Mouse (Mus musculus) CH12.LX (cell line): ENCODE measurements around the gene Guca1b. TPM values are rescaled to one million over a fixed set of nuclear protein-coding genes. Genes with fewer than 3 reads are reported as not detected.

ENCODE experiments used
- DNase-seq: peaks from one replicate; pipeline ENCODE4 v3.0.0-alpha.2; 2013; ENCODE audit errors: extremely low read depth
- H3K27ac ChIP-seq: 2 replicates; pipeline ENCODE4 v1.5.1; 2012; ENCODE audit warnings: low read depth, mild to moderate bottlenecking, control low read depth, moderate library complexity; ENCODE audit not compliant: insufficient read depth
- H3K27me3 ChIP-seq: replicated peaks from 2 replicates; pipeline ENCODE3; 2012; ENCODE audit warnings: inconsistent platforms
- H3K36me3 ChIP-seq, 2 experiments: replicated peaks in 1 of 2; 2 replicates each; pipeline versions ENCODE3 to v1.6.1; 2012; ENCODE audit warnings: inconsistent platforms in 1 of 2, low read length in 1 of 2, mild to moderate bottlenecking in 1 of 2, mixed read lengths in 1 of 2, moderate library complexity in 1 of 2; ENCODE audit not compliant: control insufficient read depth in 1 of 2, insufficient read depth in 1 of 2
- H3K4me1 ChIP-seq, 2 experiments: 2 replicates each; pipeline ENCODE4 v1.6.1; 2012; ENCODE audit warnings: inconsistent platforms in 1 of 2, moderate library complexity in 1 of 2; ENCODE audit not compliant: insufficient read depth in 2 of 2, control insufficient read depth in 1 of 2
- H3K4me2 ChIP-seq: 2 replicates; pipeline ENCODE4 v1.6.1; 2012; ENCODE audit warnings: low read depth, mild to moderate bottlenecking, control low read depth; ENCODE audit not compliant: poor library complexity, insufficient read depth, severe bottlenecking
- H3K4me3 ChIP-seq, 3 experiments: fragments of 150-350 bp in 1 of 3; sonication (generic) in 1 of 3; replicated peaks in 1 of 3; 2 replicates each; pipeline versions ENCODE3 to v1.5.1; 2011 to 2012; ENCODE audit warnings: low read depth in 2 of 3, low read length in 2 of 3, mild to moderate bottlenecking in 2 of 3, moderate library complexity in 2 of 3, control low read depth in 1 of 3, improper control_type of control experiment in 1 of 3, inconsistent platforms in 1 of 3, mixed read lengths in 1 of 3; ENCODE audit not compliant: poor library complexity in 1 of 3
- H3K79me2 ChIP-seq: replicated peaks from 2 replicates; pipeline ENCODE4 v1.6.1; 2012; ENCODE audit warnings: mild to moderate bottlenecking, moderate library complexity; ENCODE audit not compliant: control insufficient read depth, poor library complexity, insufficient read depth, severe bottlenecking; ENCODE audit errors: extremely low read depth
- H3K9ac ChIP-seq: 2 replicates; pipeline ENCODE4 v1.6.1; 2012; ENCODE audit warnings: low read depth, mild to moderate bottlenecking, control low read depth, moderate library complexity; ENCODE audit not compliant: insufficient read depth
- H3K9me3 ChIP-seq: replicated peaks from 2 replicates; pipeline ENCODE3; 2012; ENCODE audit warnings: low read length, inconsistent platforms, mixed read lengths
- CHD1 ChIP-seq: IDR thresholded peaks from 2 replicates; pipeline ENCODE4 v1.6.1; 2012; ENCODE audit warnings: low read depth, low read length, improper control_type of control experiment, inconsistent platforms
- CHD2 ChIP-seq: IDR thresholded peaks from 2 replicates; pipeline ENCODE4 v1.6.1; 2011; ENCODE audit warnings: low read length, improper control_type of control experiment
- CTCF ChIP-seq, 2 experiments: IDR thresholded peaks in 1 of 2; conservative IDR thresholded peaks in 1 of 2; 2 replicates each; pipeline ENCODE4 v1.5.1; 2011 to 2012; ENCODE audit warnings: low read depth in 2 of 2, low read length in 2 of 2, improper control_type of control experiment in 1 of 2, inconsistent platforms in 1 of 2, mild to moderate bottlenecking in 1 of 2, moderate library complexity in 1 of 2
- EP300 ChIP-seq: IDR thresholded peaks from 2 replicates; pipeline ENCODE4 v1.6.1; 2011; ENCODE audit warnings: low read length, improper control_type of control experiment
- HCFC1 ChIP-seq: IDR thresholded peaks from 2 replicates; pipeline ENCODE4 v1.6.1; 2012; ENCODE audit warnings: low read depth, mild to moderate bottlenecking, inconsistent platforms, low read length, improper control_type of control experiment
- JUN ChIP-seq: IDR thresholded peaks from 2 replicates; pipeline ENCODE4 v1.6.1; 2011; ENCODE audit warnings: low read depth, mild to moderate bottlenecking, low read length, improper control_type of control experiment, moderate library complexity; ENCODE audit not compliant: insufficient read depth
- JUND ChIP-seq: conservative IDR thresholded peaks from 2 replicates; pipeline ENCODE4 v1.6.1; 2011; ENCODE audit warnings: low read depth, low read length, improper control_type of control experiment
- MAFK ChIP-seq: IDR thresholded peaks from 2 replicates; pipeline ENCODE4 v1.6.1; 2011; ENCODE audit warnings: low read length, improper control_type of control experiment; ENCODE audit not compliant: insufficient replicate concordance
- MAX ChIP-seq: IDR thresholded peaks from 2 replicates; pipeline ENCODE4 v1.6.1; 2011; ENCODE audit warnings: low read length, improper control_type of control experiment
- MAZ ChIP-seq: IDR thresholded peaks from 2 replicates; pipeline ENCODE4 v1.6.1; 2012; ENCODE audit warnings: low read depth, mild to moderate bottlenecking, inconsistent platforms, low read length, improper control_type of control experiment, moderate library complexity
- MEF2A ChIP-seq: IDR thresholded peaks from 2 replicates; pipeline ENCODE4 v1.6.1; 2014; ENCODE audit warnings: low read depth, mild to moderate bottlenecking, inconsistent platforms, low read length, improper control_type of control experiment, borderline replicate concordance
- MXI1 ChIP-seq: IDR thresholded peaks from 2 replicates; pipeline ENCODE4 v1.6.1; 2011; ENCODE audit warnings: mild to moderate bottlenecking, low read depth, low read length, improper control_type of control experiment
- MYC ChIP-seq: IDR thresholded peaks from 2 replicates; pipeline ENCODE4 v1.6.1; 2011; ENCODE audit warnings: low read depth, mild to moderate bottlenecking, improper control_type of control experiment, low read length
- PAX5 ChIP-seq: IDR thresholded peaks from 2 replicates; pipeline ENCODE4 v1.6.1; 2012; ENCODE audit warnings: low read length, inconsistent platforms, mixed read lengths
- POLR2A ChIP-seq: IDR thresholded peaks from 2 replicates; pipeline ENCODE4 v1.6.1; 2011; ENCODE audit warnings: low read depth, mild to moderate bottlenecking, improper control_type of control experiment, low read length
- RCOR1 ChIP-seq: conservative IDR thresholded peaks from 2 replicates; pipeline ENCODE4 v1.6.1; 2012; ENCODE audit warnings: low read depth, mild to moderate bottlenecking, inconsistent platforms, low read length, improper control_type of control experiment
- SIN3A ChIP-seq: IDR thresholded peaks from 2 replicates; pipeline ENCODE4 v1.6.1; 2012; ENCODE audit warnings: low read length, improper control_type of control experiment, inconsistent platforms
- TBP ChIP-seq: conservative IDR thresholded peaks from 2 replicates; pipeline ENCODE4 v1.6.1; 2011; ENCODE audit warnings: low read depth, low read length, improper control_type of control experiment
- TCF12 ChIP-seq: IDR thresholded peaks from 2 replicates; pipeline ENCODE4 v1.6.1; 2014; ENCODE audit warnings: low read depth, mild to moderate bottlenecking, inconsistent platforms, low read length, improper control_type of control experiment
- UBTF ChIP-seq: IDR thresholded peaks from 2 replicates; pipeline ENCODE4 v1.6.1; 2012; ENCODE audit warnings: low read depth, mild to moderate bottlenecking, inconsistent platforms, low read length, improper control_type of control experiment, moderate library complexity
- USF1 ChIP-seq: IDR thresholded peaks from 2 replicates; pipeline ENCODE4 v1.6.1; 2014; ENCODE audit warnings: low read depth, mild to moderate bottlenecking, inconsistent platforms, low read length, improper control_type of control experiment
- USF2 ChIP-seq: conservative IDR thresholded peaks from 2 replicates; pipeline ENCODE4 v1.6.1; 2011; ENCODE audit warnings: low read depth, low read length, improper control_type of control experiment
- ZKSCAN1 ChIP-seq: IDR thresholded peaks from 2 replicates; pipeline ENCODE4 v1.6.1; 2012; ENCODE audit warnings: low read depth, inconsistent platforms, low read length, improper control_type of control experiment, borderline replicate concordance
- dilution Hi-C: fragments of 300-500 bp; cut with MboI; formaldehyde crosslinking; loops from 2 replicates; pipeline ENCODE4 v1.14.3; 2020; ENCODE audit warnings: low sequenced_read_pairs; ENCODE audit not compliant: extremely low pct_unique_long_range_greater_than_20kb, extremely low pct_ligation_motif_present
- in situ Hi-C: fragments of 300-500 bp; cut with MboI; formaldehyde crosslinking; loops from 3 replicates; pipeline ENCODE4 v1.14.3; 2019; ENCODE audit warnings: low sequenced_read_pairs, low pct_ligation_motif_present, low pct_unique_long_range_greater_than_20kb, mixed read lengths
- polyA plus RNA-seq: library from polyadenylated mRNA; unstranded; fragments of >175 nt; gene quantifications from 2 replicates; pipeline ENCODE4 v1.2.1, GENCODE M21; 2012; ENCODE audit warnings: low read depth; ENCODE audit not compliant: insufficient read length
- total RNA-seq, 2 experiments: library from RNA; depleted of rRNA; stranded (reverse); fragments of 300-350 nt in 1 of 2; fragments of >200 nt in 1 of 2; gene quantifications; 2 replicates each; pipeline ENCODE4 v1.2.3; 2012 to 2014

Gene Guca1b
- total and polyA plus RNA-seq, 3 experiments: 0.59 to 1.6 (median 0.62) TPM

GRCm38 (mm10) chr17:47383266-47383665 is 1.9 kb upstream of the Guca1b start:
- Histone ChIP-seq H3K27ac (no peak overlapping the region), H3K27me3 (no peaks in the 10 kb centered on the region), H3K4me2 (no peak overlapping the region), H3K36me3 (peaks cover 31 to 67% of the 10 kb centered on the region in 2 experiments), H3K4me1 (no peaks in the 10 kb centered on the region), H3K9me3 (peaks cover 9% of the 10 kb centered on the region), H3K9ac (no peak overlapping the region), H3K4me3 (no peak overlapping the region), H3K79me2 (no peaks in the 10 kb centered on the region)
- dilution Hi-C loops: no loop called here
- no peak for TF ChIP-seq TBP
- no peak for TF ChIP-seq TCF12
- no peak for TF ChIP-seq MAX
- TF ChIP-seq CHD1: no peak
- TF ChIP-seq POLR2A: no peak
- no peak for TF ChIP-seq PAX5
- TF ChIP-seq UBTF: no peak
- no peak for TF ChIP-seq EP300
- TF ChIP-seq HCFC1: no peak
- TF ChIP-seq ZKSCAN1: no peak
- TF ChIP-seq RCOR1: no peak
- TF ChIP-seq CTCF (conservative IDR thresholded peaks at IDR 0.05 in 1 of 2, IDR thresholded peaks at IDR 0.05 in 1 of 2; ENCODE audit: low read depth in 2 of 2, low read length in 2 of 2): no peak
- TF ChIP-seq USF1: no peak
- TF ChIP-seq CHD2: no peak
- TF ChIP-seq MYC: no peak
- TF ChIP-seq JUN: no peak
- no peak for TF ChIP-seq MAFK
- TF ChIP-seq JUND: no peak
- no peak for TF ChIP-seq MEF2A
- no peak for DNase-seq
- in situ Hi-C loops: loop anchor here (25.0 kb wide), 1 partner anchor 229 kb away; the partner anchor contains the start of genes Bysl, Gm20517 and Med20

GRCm38 (mm10) chr17:47384064-47384463 is 1.1 kb upstream of the Guca1b start:
- Histone ChIP-seq H3K4me3 (no peak overlapping the region), H3K27ac (no peak overlapping the region), H3K36me3 (peaks cover 26 to 65% of the 10 kb centered on the region in 2 experiments), H3K4me2 (no peak overlapping the region), H3K27me3 (no peaks in the 10 kb centered on the region), H3K79me2 (no peaks in the 10 kb centered on the region), H3K9me3 (peaks cover 9% of the 10 kb centered on the region), H3K9ac (no peak overlapping the region), H3K4me1 (no peaks in the 10 kb centered on the region)
- dilution Hi-C loops: no loop called here
- in situ Hi-C loops: loop anchor here (25.0 kb wide), 1 partner anchor 228 kb away; the partner anchor contains the start of genes Bysl, Gm20517 and Med20
- no peak for DNase-seq
- TF ChIP-seq USF2 (no peak), SIN3A (no peak), CTCF (conservative IDR thresholded peaks at IDR 0.05 in 1 of 2, IDR thresholded peaks at IDR 0.05 in 1 of 2; ENCODE audit: low read depth in 2 of 2, low read length in 2 of 2) (peak in 1 of 2 experiments; percentile 11; a peak in 1 of 4 replicates), MXI1 (no peak), MAZ (no peak), EP300 (no peak), TCF12 (no peak)
